Mouse (Mus musculus) limb, embryonic 10.5 days (tissue): ENCODE data around the gene Pax1. TPM values are rescaled to one million over a fixed set of nuclear protein-coding genes. Genes with fewer than 3 reads are reported as not detected.

Source experiments
- DNase-seq: peaks from one replicate; pipeline ENCODE4 v3.0.0-alpha.2; 2017; ENCODE audit warnings: low spot score
- H3K27ac ChIP-seq: fragments of 300-500 bp; sonication (generic); 2 replicates; pipeline ENCODE4 v1.5.1; 2016; ENCODE audit warnings: mild to moderate bottlenecking
- H3K27me3 ChIP-seq: fragments of 300-500 bp; sonication (generic); 2 replicates; pipeline ENCODE4 v1.6.1; 2016; ENCODE audit warnings: low read depth, mild to moderate bottlenecking; ENCODE audit not compliant: poor library complexity, severe bottlenecking
- H3K36me3 ChIP-seq: fragments of 300-500 bp; sonication (generic); 2 replicates; pipeline ENCODE4 v1.6.1; 2016; ENCODE audit warnings: mild to moderate bottlenecking, moderate library complexity
- H3K4me1 ChIP-seq: fragments of 300-500 bp; sonication (generic); 2 replicates; pipeline ENCODE4 v1.6.1; 2016
- H3K4me3 ChIP-seq: fragments of 300-500 bp; sonication (generic); 2 replicates; pipeline ENCODE4 v1.5.1; 2016; ENCODE audit warnings: mild to moderate bottlenecking, moderate library complexity
- H3K9me3 ChIP-seq: fragments of 300-500 bp; sonication (generic); replicated peaks from 2 replicates; pipeline ENCODE4 v1.6.1; 2016; ENCODE audit warnings: mild to moderate bottlenecking
- WGBS: fragments of 180-500 bp; shearing (Covaris S2); methylation state at CpG from one replicate; pipeline ENCODE4 v1.1.7; 2016; 5-methylcytosine and 5-hydroxymethylcytosine counted together
- polyA plus RNA-seq: library from polyadenylated mRNA; unstranded; fragments of >200 nt; fragmentation: Nextera tagmentation; extraction: Ambion mirVana; gene quantifications from 2 replicates; pipeline ENCODE4 v1.2.1, GENCODE M21; 2016

Pax1 gene
- polyA plus RNA-seq, 1 experiment from 2014 or later: 10.8 TPM

DNA sequence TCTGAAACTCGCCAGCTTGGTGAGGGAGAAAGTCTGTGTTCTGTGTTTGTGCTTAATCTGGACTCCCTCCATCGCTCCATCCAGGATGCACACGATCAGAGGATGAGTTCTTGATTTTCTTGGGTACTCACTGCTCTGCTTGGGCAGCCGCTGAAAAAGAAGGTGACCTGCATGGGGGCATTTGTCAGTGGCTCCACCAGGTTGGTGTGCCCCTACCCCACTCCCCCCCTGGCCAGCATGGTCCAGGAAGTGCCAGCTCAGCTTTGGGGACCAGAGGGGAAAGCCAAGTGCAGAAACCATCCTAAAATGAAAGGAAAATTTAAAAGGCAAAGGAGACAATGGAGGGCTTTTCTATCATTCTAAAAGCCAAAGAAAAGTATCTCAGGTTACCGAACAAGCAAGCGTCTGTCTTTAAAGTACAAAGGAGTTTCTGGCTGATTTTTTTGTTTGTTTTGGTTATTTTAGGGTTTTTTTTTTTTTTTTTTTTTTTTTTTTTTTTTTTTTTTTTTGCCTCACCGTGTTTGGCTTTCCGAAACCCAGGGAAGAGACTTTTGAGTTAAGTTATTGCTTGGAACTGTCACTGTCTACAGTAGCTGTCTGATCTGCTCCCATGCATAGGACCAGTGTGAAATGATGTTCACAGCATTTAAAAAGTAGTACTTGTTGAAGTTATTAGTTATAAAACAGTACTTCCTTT lies 13.4 kb downstream of the Pax1 start:
- Histone ChIP-seq H3K27me3 (peaks cover 85% of the 10 kb centered on the region), H3K9me3 (no peaks in the 10 kb centered on the region), H3K27ac (no peak overlapping the region), H3K4me1 (peaks cover 14% of the 10 kb centered on the region), H3K36me3 (no peaks in the 10 kb centered on the region), H3K4me3 (no peak overlapping the region)
- WGBS: 9% methylated on average over 8 of the region's 8 CpGs
- DNase-seq: peak; percentile 42

DNA sequence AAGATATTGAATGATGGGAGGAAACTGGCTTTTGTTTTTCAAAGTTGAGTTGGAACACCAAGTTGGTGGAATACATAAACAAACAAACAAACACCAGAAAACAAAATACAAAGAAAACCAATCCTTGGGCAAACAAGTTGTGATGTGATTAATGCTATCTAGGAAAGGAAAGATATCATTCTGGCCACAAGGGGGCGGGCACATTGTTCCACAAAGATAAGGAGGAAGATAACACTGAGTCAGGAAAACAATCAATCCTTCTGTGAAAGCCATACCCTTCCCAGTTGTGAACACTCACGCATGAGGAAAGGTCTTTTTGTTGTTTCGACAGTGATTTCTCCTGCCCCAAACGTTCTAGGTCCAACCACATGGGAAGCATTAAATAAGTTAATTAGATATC lies 17.2 kb downstream of the Pax1 start:
- Histone ChIP-seq H3K4me3 (no peak overlapping the region), H3K4me1 (0 out of 2 replicates have a peak, but pooled peaks cover 5% of the 10 kb centered on the region), H3K9me3 (no peaks in the 10 kb centered on the region), H3K36me3 (no peaks in the 10 kb centered on the region), H3K27ac (no peak overlapping the region), H3K27me3 (peaks cover 57% of the 10 kb centered on the region)
- peak; percentile 57 for DNase-seq
- 15% methylated on average over 4 of the region's 4 CpGs for WGBS

DNA sequence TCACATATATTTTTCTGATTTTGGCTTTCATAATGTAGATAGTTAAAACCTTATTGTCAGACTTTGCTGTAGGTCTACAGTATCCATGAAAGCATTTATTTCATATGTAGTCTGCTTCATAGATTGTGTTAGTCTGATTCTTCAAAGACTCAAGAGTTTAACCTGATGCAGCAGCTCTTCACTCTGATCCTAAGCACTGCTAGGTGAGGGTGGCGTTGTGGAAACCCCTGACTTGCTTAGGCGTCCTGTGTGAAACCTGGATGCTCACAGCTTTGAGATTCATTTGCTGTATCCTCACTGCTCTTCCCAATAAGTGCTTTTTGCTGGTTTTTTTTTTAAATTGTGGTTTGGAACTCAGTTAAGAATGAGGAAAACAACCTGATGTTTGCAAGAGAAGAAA lies 21.6 kb downstream of the Pax1 start:
- H3K4me1 ChIP-seq: no peaks in the 10 kb centered on the region
- no peaks in the 10 kb centered on the region for H3K9me3 ChIP-seq
- H3K4me3 ChIP-seq: no peak overlapping the region
- H3K27me3 ChIP-seq: peaks cover 12% of the 10 kb centered on the region
- H3K27ac ChIP-seq: no peak overlapping the region
- WGBS: 87% methylated on average over 2 of the region's 2 CpGs
- DNase-seq: no peak
- no peaks in the 10 kb centered on the region for H3K36me3 ChIP-seq

DNA sequence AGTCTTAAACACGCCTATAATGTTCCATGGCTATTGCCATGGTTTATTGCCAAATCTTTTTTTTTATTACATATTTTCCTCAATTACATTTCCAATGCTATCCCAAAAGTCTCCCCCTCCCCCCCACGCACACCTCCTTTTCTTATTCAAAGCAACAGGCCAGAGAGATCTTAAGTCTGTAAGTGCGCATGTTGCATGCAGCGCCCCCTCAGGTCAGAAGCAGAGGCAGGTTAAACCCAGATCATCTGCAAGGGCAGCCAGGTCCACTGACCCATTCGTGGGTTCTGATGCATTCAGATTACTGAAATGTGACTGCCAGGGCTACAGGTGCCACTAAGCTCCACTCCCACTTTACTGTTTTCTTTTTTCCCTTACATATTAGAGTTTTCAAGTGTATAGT lies 25.2 kb downstream of the Pax1 start:
- H3K27ac ChIP-seq: no peak overlapping the region
- 51% methylated on average over 5 of the region's 5 CpGs for WGBS

DNA sequence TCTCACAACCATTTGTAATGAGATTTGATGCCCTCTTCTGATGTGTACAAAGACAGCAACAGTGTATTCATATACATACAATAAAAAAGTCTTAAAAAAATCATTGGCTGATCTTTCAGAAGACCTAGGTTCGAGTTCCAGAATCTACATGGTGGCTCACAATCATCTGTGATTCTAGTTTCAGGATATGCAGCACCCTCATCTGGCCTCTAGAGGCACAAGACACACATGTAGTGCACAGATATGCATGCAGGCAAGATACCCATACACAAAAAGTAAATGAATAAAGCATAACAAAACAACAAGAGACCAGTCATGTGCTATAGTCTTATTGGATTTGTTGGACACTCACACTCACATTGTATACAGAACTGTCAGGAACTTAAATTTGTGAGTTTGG lies 47.6 kb downstream of the Pax1 start:
- 86% methylated on average over 1 of the region's 1 CpGs for WGBS
- H3K36me3 ChIP-seq: no peaks in the 10 kb centered on the region
- no peak for DNase-seq
- H3K27me3 ChIP-seq: no peaks in the 10 kb centered on the region
- H3K4me3 ChIP-seq: no peak overlapping the region
- H3K27ac ChIP-seq: no peak overlapping the region
- 0 out of 2 replicates have a peak, but pooled peaks cover 1% of the 10 kb centered on the region for H3K4me1 ChIP-seq
- no peaks in the 10 kb centered on the region for H3K9me3 ChIP-seq

More for the DNA sequence above, 25.2 kb downstream of the Pax1 start:
- Histone ChIP-seq H3K9me3 (no peaks in the 10 kb centered on the region), H3K27me3 (no peaks in the 10 kb centered on the region), H3K4me3 (no peak overlapping the region), H3K36me3 (no peaks in the 10 kb centered on the region), H3K4me1 (no peaks in the 10 kb centered on the region)
- DNase-seq: no peak

DNA sequence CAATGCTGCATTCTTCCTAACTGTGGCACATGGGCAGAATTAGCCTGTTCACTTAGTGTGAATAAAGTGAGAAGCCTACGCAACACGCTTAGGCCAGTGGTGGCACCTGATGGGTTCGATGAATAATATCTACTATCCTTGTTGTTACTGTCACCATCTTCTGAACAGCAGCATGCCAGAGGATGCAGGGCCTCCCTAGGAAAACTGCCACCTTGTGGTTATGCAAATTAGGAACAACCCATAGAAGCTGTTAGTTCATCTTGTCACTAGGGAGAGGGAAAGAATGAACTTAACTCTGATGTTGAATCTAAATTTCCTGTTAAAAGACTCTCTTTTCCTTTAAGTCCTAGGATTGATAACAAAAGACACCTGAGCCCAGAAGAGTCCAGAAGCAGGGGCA lies 53.3 kb downstream of the Pax1 start:
- WGBS: 93% methylated on average over 3 of the region's 3 CpGs
- Histone ChIP-seq H3K36me3 (no peaks in the 10 kb centered on the region), H3K4me3 (no peak overlapping the region), H3K9me3 (no peaks in the 10 kb centered on the region), H3K27me3 (no peaks in the 10 kb centered on the region), H3K4me1 (0 out of 2 replicates have a peak, but pooled peaks cover 2% of the 10 kb centered on the region), H3K27ac (no peak overlapping the region)
- no peak for DNase-seq

DNA sequence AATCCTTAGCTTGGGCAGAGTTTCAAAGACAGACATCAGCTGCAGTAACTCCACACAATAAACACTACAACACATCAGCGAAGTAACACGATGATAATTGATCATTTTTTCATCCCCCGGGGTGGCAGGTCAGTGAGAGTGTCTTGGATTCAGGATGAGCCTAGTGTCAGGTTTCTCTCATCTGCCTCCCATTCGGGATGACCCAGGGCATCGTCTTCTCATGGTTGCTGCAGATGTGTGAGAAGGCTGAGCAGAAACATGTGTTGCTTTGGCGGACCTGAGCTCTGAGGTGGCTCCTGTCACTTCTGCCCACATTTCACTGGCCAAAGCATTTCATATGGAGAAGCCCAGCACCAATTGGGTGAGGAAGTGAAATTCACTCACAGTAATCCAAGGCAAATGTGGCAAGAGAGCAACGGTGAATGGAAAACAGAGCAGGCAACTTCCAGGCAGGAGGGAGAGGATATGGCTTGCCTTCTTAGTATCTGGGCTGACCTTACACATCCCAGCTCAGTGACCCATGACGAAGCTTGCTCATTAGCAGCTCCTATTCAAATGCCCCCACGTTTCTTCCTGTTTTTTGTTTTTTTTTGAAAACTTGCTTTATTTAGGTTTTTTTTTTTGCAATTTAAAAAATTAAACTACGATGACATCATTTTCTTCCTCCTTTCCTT lies 63.0 kb downstream of the Pax1 start:
- no peak for DNase-seq
- WGBS: 37% methylated on average over 10 of the region's 10 CpGs
- H3K27me3 ChIP-seq: no peaks in the 10 kb centered on the region; the same call in 1 of the 2 replicates
- H3K9me3 ChIP-seq: no peaks in the 10 kb centered on the region
- H3K4me3 ChIP-seq: no peak overlapping the region
- no peaks in the 10 kb centered on the region for H3K36me3 ChIP-seq
- no peak overlapping the region for H3K27ac ChIP-seq
- peaks cover 9% of the 10 kb centered on the region for H3K4me1 ChIP-seq

DNA sequence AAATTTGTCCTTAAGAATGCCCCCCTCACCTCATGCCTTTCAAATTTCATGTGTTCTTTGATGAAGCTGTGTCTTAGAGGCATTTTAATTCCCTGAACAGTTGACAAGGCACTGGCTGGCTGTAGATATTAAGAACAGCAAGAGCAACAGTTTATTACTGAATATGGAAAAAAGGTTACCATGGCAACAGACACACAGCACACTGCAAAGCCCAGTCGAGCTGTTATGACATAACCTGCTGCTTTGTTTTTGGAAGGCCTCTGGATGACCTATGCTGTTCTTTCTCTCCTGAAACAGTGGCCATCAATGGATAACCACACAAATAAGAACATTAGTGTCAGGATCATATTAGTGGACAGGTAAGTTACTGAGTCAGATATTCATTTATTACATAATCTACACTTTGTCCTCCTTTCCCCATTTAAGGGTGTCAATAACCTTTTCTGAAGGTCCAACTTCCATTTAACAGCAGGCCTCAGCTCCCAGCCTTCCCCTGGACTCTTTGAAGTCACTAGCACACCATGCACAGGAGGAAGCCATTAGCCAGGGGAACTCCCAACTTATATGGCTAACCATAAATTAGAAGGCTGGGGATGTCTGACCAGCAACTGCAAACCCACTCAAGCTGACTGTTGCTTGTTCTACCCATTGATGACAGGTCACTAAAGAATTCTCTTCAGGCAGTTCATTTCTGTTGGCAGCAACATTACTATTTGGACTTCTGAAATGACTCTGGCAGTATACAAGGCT lies 68.1 kb downstream of the Pax1 start:
- H3K27ac ChIP-seq: no peak overlapping the region
- H3K27me3 ChIP-seq: no peaks in the 10 kb centered on the region
- H3K4me3 ChIP-seq: no peak overlapping the region
- 12% methylated on average over 1 of the region's 1 CpGs for WGBS
- H3K36me3 ChIP-seq: no peaks in the 10 kb centered on the region
- no peaks in the 10 kb centered on the region for H3K9me3 ChIP-seq
- DNase-seq: peak; percentile 75
- peaks cover 24% of the 10 kb centered on the region for H3K4me1 ChIP-seq

DNA sequence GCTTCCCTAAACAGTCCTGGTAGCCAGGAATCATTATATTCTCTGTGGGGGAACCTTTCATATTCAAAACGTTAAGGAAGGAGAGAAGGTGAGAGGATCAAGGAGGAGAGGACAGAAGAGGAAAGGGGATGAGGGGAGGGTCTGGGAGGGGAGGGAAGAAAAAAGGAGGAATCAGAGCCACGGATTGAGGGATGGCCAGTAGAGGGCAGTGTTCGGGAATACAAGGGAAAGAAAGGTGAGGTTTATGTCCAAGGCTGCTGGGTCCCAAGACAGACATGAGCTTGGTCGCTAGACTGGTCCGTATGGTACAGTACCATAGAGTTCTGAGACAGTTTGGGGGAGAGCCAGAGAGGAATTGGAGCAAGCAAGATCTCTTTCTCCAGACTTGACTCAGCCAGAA lies 71.4 kb downstream of the Pax1 start:
- Histone ChIP-seq H3K36me3 (no peaks in the 10 kb centered on the region), H3K4me1 (peaks cover 24% of the 10 kb centered on the region), H3K9me3 (no peaks in the 10 kb centered on the region), H3K4me3 (no peak overlapping the region), H3K27me3 (no peaks in the 10 kb centered on the region), H3K27ac (no peak overlapping the region)
- 28% methylated on average over 5 of the region's 5 CpGs for WGBS
- DNase-seq: peak; percentile 43

Other genes with a start within 250 kb of the Pax1 start
- not detected in 2 replicates for gene Nkx2-2, start 167.7 kb upstream of the Pax1 start, polyA plus RNA-seq